Mouse (Mus musculus): ENCODE measurements around the gene Zc3h13. TPM values are rescaled to one million over a fixed set of nuclear protein-coding genes. Genes with fewer than 3 reads are reported as not detected.

Zc3h13 gene
- polyA plus RNA-seq, 1 experiment, result 11.9 TPM

GRCm38 (mm10) chr14:75301081-75301480 lies 16.9 kb downstream of the Zc3h13 start:
- Histone ChIP-seq H3K4me3 (ENCODE audit: low read depth, low read length) (no peak overlapping the region), H3K27me3 (ENCODE audit: control insufficient read depth, insufficient read depth, low read length) (no peaks in the 10 kb centered on the region), H3K4me1 (ENCODE audit: control insufficient read depth, insufficient read depth, insufficient read length, low read length) (no peaks in the 10 kb centered on the region), H3K36me3 (ENCODE audit: control insufficient read depth, insufficient read depth, low read length) (no peaks in the 10 kb centered on the region; the same call in 1 of the 2 replicates), H3K27ac (ENCODE audit: insufficient read depth, low read depth, low read length) (no peak overlapping the region)
- TF ChIP-seq CTCF (IDR thresholded peaks at IDR 0.05; ENCODE audit: extremely low read depth, insufficient read length, insufficient replicate concordance, low read depth, low read length) (no peak), POLR2A (IDR thresholded peaks at IDR 0.05; ENCODE audit: low read depth, low read length) (no peak)
- WGBS, result 100% methylated on average over 1 of the region's 1 CpGs

- TF ChIP-seq CTCF (IDR thresholded peaks at IDR 0.05; ENCODE audit: extremely low read depth, insufficient read length, insufficient replicate concordance, low read depth, low read length) (no peak), POLR2A (IDR thresholded peaks at IDR 0.05; ENCODE audit: low read depth, low read length) (no peak)
- H3K36me3 ChIP-seq (ENCODE audit: control insufficient read depth, insufficient read depth, low read length), result peaks cover 2% of the 10 kb centered on the region; the same call in 1 of the 2 replicates
- no peaks in the 10 kb centered on the region for H3K27me3 ChIP-seq (ENCODE audit: control insufficient read depth, insufficient read depth, low read length)
- H3K27ac ChIP-seq (ENCODE audit: insufficient read depth, low read depth, low read length), result no peak overlapping the region
- WGBS, result 60% methylated on average over 5 of the region's 5 CpGs
- H3K4me3 ChIP-seq (ENCODE audit: low read depth, low read length), result no peak overlapping the region
- H3K4me1 ChIP-seq (ENCODE audit: control insufficient read depth, insufficient read depth, insufficient read length, low read length), result no peaks in the 10 kb centered on the region
These were observed 19.6 kb downstream of the Zc3h13 start for GRCm38 (mm10) chr14:75303807-75304206.

- Histone ChIP-seq H3K36me3 (ENCODE audit: control insufficient read depth, insufficient read depth, low read length) (peaks cover 3% of the 10 kb centered on the region; the same call in 1 of the 2 replicates), H3K27me3 (ENCODE audit: control insufficient read depth, insufficient read depth, low read length) (no peaks in the 10 kb centered on the region), H3K27ac (ENCODE audit: insufficient read depth, low read depth, low read length) (no peak overlapping the region), H3K4me1 (ENCODE audit: control insufficient read depth, insufficient read depth, insufficient read length, low read length) (no peaks in the 10 kb centered on the region), H3K4me3 (ENCODE audit: low read depth, low read length) (no peak overlapping the region)
- TF ChIP-seq CTCF (IDR thresholded peaks at IDR 0.05; ENCODE audit: extremely low read depth, insufficient read length, insufficient replicate concordance, low read depth, low read length), result no peak
- TF ChIP-seq POLR2A (IDR thresholded peaks at IDR 0.05; ENCODE audit: low read depth, low read length), result no peak
These were observed 23.7 kb downstream of the Zc3h13 start for GRCm38 (mm10) chr14:75307855-75308254.

GRCm38 (mm10) chr14:75309336-75309992 lies 25.3 kb downstream of the Zc3h13 start:
- Histone ChIP-seq H3K36me3 (ENCODE audit: control insufficient read depth, insufficient read depth, low read length) (peaks cover 3% of the 10 kb centered on the region; the same call in 1 of the 2 replicates), H3K4me1 (ENCODE audit: control insufficient read depth, insufficient read depth, insufficient read length, low read length) (no peaks in the 10 kb centered on the region), H3K27me3 (ENCODE audit: control insufficient read depth, insufficient read depth, low read length) (no peaks in the 10 kb centered on the region), H3K27ac (ENCODE audit: insufficient read depth, low read depth, low read length) (no peak overlapping the region), H3K4me3 (ENCODE audit: low read depth, low read length) (no peak overlapping the region)
- TF ChIP-seq CTCF (IDR thresholded peaks at IDR 0.05; ENCODE audit: extremely low read depth, insufficient read length, insufficient replicate concordance, low read depth, low read length), result no peak
- TF ChIP-seq POLR2A (IDR thresholded peaks at IDR 0.05; ENCODE audit: low read depth, low read length), result no peak
- WGBS, result 79% methylated on average over 5 of the region's 5 CpGs

GRCm38 (mm10) chr14:75314484-75314883 lies 30.3 kb downstream of the Zc3h13 start:
- WGBS, result 94% methylated on average over 2 of the region's 2 CpGs
- H3K27me3 ChIP-seq (ENCODE audit: control insufficient read depth, insufficient read depth, low read length), result no peaks in the 10 kb centered on the region
- H3K36me3 ChIP-seq (ENCODE audit: control insufficient read depth, insufficient read depth, low read length), result peaks cover 9% of the 10 kb centered on the region
- H3K27ac ChIP-seq (ENCODE audit: insufficient read depth, low read depth, low read length), result no peak overlapping the region
- no peak for TF ChIP-seq CTCF (IDR thresholded peaks at IDR 0.05; ENCODE audit: extremely low read depth, insufficient read length, insufficient replicate concordance, low read depth, low read length)
- no peak for TF ChIP-seq POLR2A (IDR thresholded peaks at IDR 0.05; ENCODE audit: low read depth, low read length)
- no peak overlapping the region for H3K4me3 ChIP-seq (ENCODE audit: low read depth, low read length)
- no peaks in the 10 kb centered on the region for H3K4me1 ChIP-seq (ENCODE audit: control insufficient read depth, insufficient read depth, insufficient read length, low read length)

GRCm38 (mm10) chr14:75318736-75319135 lies 34.6 kb downstream of the Zc3h13 start:
- no peaks in the 10 kb centered on the region for H3K27me3 ChIP-seq (ENCODE audit: control insufficient read depth, insufficient read depth, low read length)
- H3K27ac ChIP-seq (ENCODE audit: insufficient read depth, low read depth, low read length), result no peak overlapping the region
- 89% methylated on average over 2 of the region's 2 CpGs for WGBS
- peaks cover 29% of the 10 kb centered on the region for H3K36me3 ChIP-seq (ENCODE audit: control insufficient read depth, insufficient read depth, low read length)
- H3K4me1 ChIP-seq (ENCODE audit: control insufficient read depth, insufficient read depth, insufficient read length, low read length), result no peaks in the 10 kb centered on the region
- TF ChIP-seq POLR2A (IDR thresholded peaks at IDR 0.05; ENCODE audit: low read depth, low read length), result no peak
- TF ChIP-seq CTCF (IDR thresholded peaks at IDR 0.05; ENCODE audit: extremely low read depth, insufficient read length, insufficient replicate concordance, low read depth, low read length), result no peak
- no peak overlapping the region for H3K4me3 ChIP-seq (ENCODE audit: low read depth, low read length)

- Histone ChIP-seq H3K4me1 (ENCODE audit: control insufficient read depth, insufficient read depth, insufficient read length, low read length) (no peaks in the 10 kb centered on the region), H3K4me3 (ENCODE audit: low read depth, low read length) (no peak overlapping the region), H3K27ac (ENCODE audit: insufficient read depth, low read depth, low read length) (no peak overlapping the region), H3K27me3 (ENCODE audit: control insufficient read depth, insufficient read depth, low read length) (no peaks in the 10 kb centered on the region), H3K36me3 (ENCODE audit: control insufficient read depth, insufficient read depth, low read length) (peaks cover 34% of the 10 kb centered on the region)
- TF ChIP-seq CTCF (IDR thresholded peaks at IDR 0.05; ENCODE audit: extremely low read depth, insufficient read length, insufficient replicate concordance, low read depth, low read length) (no peak), POLR2A (IDR thresholded peaks at IDR 0.05; ENCODE audit: low read depth, low read length) (no peak)
- WGBS, result 83% methylated on average over 5 of the region's 5 CpGs
These were observed 36.1 kb downstream of the Zc3h13 start for GRCm38 (mm10) chr14:75320269-75320668.

All from small intestine, adult 2 months (tissue).